Mouse (Mus musculus): Measurements from ENCODE around the gene Ccdc180. TPM values are rescaled to one million over a fixed set of nuclear protein-coding genes. Genes with fewer than 3 reads are reported as not detected.

Gene Ccdc180
- polyA plus RNA-seq, 1 experiment: not detected

DNA sequence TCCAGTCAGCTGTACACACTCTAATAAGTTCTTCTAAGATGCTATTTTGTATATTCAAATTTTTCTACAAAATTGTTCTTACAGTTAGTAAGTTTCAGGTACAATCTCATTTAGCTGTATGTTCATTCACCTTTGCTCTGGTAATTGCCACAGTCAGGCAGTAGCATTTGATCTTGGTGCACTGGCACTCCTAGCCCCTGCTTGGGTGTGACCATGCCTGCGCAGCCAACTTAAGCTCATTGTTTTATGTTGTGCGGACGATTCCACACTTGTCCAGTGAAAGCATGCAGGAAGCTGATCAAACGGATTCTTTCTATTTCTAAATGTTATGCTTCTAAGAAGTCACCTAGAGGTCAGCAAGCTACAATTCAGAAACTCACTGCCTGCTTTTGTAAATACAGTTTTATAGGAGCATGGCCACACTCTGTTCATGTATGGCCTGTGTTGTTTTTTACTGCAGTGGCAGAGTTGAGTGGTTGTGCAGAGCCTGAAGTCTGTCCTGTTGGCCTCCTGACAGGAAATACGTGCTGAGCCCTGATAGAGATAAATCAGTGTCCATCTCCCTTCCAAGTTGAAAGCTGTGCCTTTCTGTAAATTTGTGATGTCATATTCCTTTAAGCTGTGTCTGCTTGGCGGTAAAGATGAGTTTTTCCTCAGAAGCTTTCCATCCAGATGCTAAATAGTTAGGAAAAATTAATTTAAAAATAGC lies 100.5 kb downstream of the Ccdc180 start:
- H3K27me3 ChIP-seq (ENCODE audit: control insufficient read depth, insufficient read depth, low read length): no peaks in the 10 kb centered on the region
- TF ChIP-seq CTCF (IDR thresholded peaks at IDR 0.05; ENCODE audit: extremely low read depth, insufficient read length, insufficient replicate concordance, low read depth, low read length): no peak
- TF ChIP-seq POLR2A (IDR thresholded peaks at IDR 0.05; ENCODE audit: low read depth, low read length): no peak
- H3K4me1 ChIP-seq (ENCODE audit: control insufficient read depth, insufficient read depth, insufficient read length, low read length): peaks cover 5% of the 10 kb centered on the region; the same call in 1 of the 2 replicates
- WGBS: 53% methylated on average over 6 of the region's 6 CpGs
- no peak overlapping the region for H3K27ac ChIP-seq (ENCODE audit: insufficient read depth, low read depth, low read length)
- H3K4me3 ChIP-seq (ENCODE audit: low read depth, low read length): no peak overlapping the region
- H3K36me3 ChIP-seq (ENCODE audit: control insufficient read depth, insufficient read depth, low read length): peaks cover 40% of the 10 kb centered on the region

DNA sequence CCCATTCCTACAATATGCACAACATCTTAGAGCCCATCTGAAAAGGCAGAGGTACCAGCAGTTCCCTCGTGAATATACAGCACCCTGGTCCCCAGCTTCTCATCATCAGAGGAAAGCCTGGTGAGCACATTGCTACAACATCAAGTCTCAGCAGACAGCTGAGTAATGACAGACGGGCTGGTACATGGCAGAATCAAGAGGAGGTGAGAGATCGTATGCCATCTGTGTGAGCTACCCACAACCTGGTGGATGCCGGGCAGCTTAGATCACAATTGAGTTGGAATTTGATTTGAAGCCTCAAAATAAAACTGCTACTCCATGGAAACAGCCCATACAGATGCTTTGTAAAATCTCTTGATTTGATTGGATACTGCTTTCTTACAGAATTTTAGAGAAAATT lies 108.4 kb downstream of the Ccdc180 start:
- H3K4me3 ChIP-seq (ENCODE audit: low read depth, low read length): no peak overlapping the region
- H3K27ac ChIP-seq (ENCODE audit: insufficient read depth, low read depth, low read length): no peak overlapping the region
- H3K27me3 ChIP-seq (ENCODE audit: control insufficient read depth, insufficient read depth, low read length): no peaks in the 10 kb centered on the region
- TF ChIP-seq POLR2A (IDR thresholded peaks at IDR 0.05; ENCODE audit: low read depth, low read length) (no peak), CTCF (IDR thresholded peaks at IDR 0.05; ENCODE audit: extremely low read depth, insufficient read length, insufficient replicate concordance, low read depth, low read length) (no peak)
- no peaks in the 10 kb centered on the region for H3K4me1 ChIP-seq (ENCODE audit: control insufficient read depth, insufficient read depth, insufficient read length, low read length)
- 89% methylated on average over 4 of the region's 4 CpGs for WGBS
- H3K36me3 ChIP-seq (ENCODE audit: control insufficient read depth, insufficient read depth, low read length): peaks cover 34% of the 10 kb centered on the region

Other genes starting within 250 kb of the Ccdc180 start
- gene Aldh1b1, start 91.3 kb upstream of the Ccdc180 start, polyA plus RNA-seq (2012; rRNA removed): 55.3 and 276 TPM in 2 replicates
- 0.42 TPM in 1 of 2 replicates, not detected in the other for gene Igfbpl1, start 63.4 kb upstream of the Ccdc180 start, polyA plus RNA-seq (2012; rRNA removed)
- gene Stra6l, start 41.6 kb upstream of the Ccdc180 start, polyA plus RNA-seq (2012; rRNA removed): 2.3 and 7.1 TPM in 2 replicates
- 8.7 and 21.9 TPM in 2 replicates for gene Tdrd7, start 75.0 kb downstream of the Ccdc180 start, polyA plus RNA-seq (2012; rRNA removed)
- gene Tmod1, start 148.6 kb downstream of the Ccdc180 start, polyA plus RNA-seq (2012; rRNA removed): 0.67 and 1.2 TPM in 2 replicates
- gene Ncbp1, start 248.3 kb downstream of the Ccdc180 start, polyA plus RNA-seq (2012; rRNA removed): 6.0 and 6.9 TPM in 2 replicates
- gene Tstd2, start 248.4 kb downstream of the Ccdc180 start, polyA plus RNA-seq (2012; rRNA removed): 3.6 and 6.5 TPM in 2 replicates

Measured in small intestine, adult 2 months (tissue).